Mouse (Mus musculus) cortical plate, adult 2 months (tissue): ENCODE measurements around the gene Dapk3. TPM values are rescaled to one million over a fixed set of nuclear protein-coding genes. Genes with fewer than 3 reads are reported as not detected.
A peak's percentile ranks its signal among the peaks of the same experiment; 100 is the strongest.

Experiments used
- H3K27ac ChIP-seq: fragments of 200-500 bp; 2 replicates; pipeline ENCODE4 v1.5.1; 2012; ENCODE audit warnings: low read length, control low read depth, inconsistent platforms; ENCODE audit not compliant: insufficient read depth
- H3K4me1 ChIP-seq: fragments of 200-500 bp; 2 replicates; pipeline ENCODE4 v1.6.1; 2011; ENCODE audit warnings: low read length; ENCODE audit not compliant: control insufficient read depth, insufficient read depth
- H3K4me3 ChIP-seq: fragments of 200-500 bp; 2 replicates; pipeline ENCODE4 v1.5.1; 2011; ENCODE audit warnings: mild to moderate bottlenecking, low read length, control low read depth; ENCODE audit not compliant: insufficient read depth
- CTCF ChIP-seq: fragments of 200-500 bp; IDR thresholded peaks from 2 replicates; pipeline ENCODE4 v1.5.1; 2011; ENCODE audit warnings: mild to moderate bottlenecking, control low read depth, low read length; ENCODE audit not compliant: insufficient read depth; ENCODE audit errors: extremely low read depth
- POLR2A ChIP-seq: fragments of 200-500 bp; IDR thresholded peaks from 2 replicates; pipeline ENCODE4 v1.6.1; 2011; ENCODE audit warnings: mild to moderate bottlenecking, low read length, control low read depth; ENCODE audit not compliant: insufficient read depth; ENCODE audit errors: extremely low read depth
- polyA plus RNA-seq: library from polyadenylated mRNA; depleted of rRNA; stranded (reverse); fragments of >200 nt; gene quantifications from 2 replicates; pipeline ENCODE4 v1.2.3, GENCODE M21; 2012; rRNA removed

The Dapk3 gene
- polyA plus RNA-seq: 71.2 and 77.1 TPM in 2 replicates

GRCm38 (mm10) chr10:81182336-81183333 lies at the start of gene Dapk3:
TSS of gene Dapk3 (plus strand) at chr10:81183005.
- TF ChIP-seq POLR2A (peak; percentile 88), CTCF (no peak)
- Histone ChIP-seq H3K4me3 (peak within 1 kb of the TSS; percentile 45), H3K27ac (peak within 1 kb of the TSS; percentile 33; the same call in 1 of the 2 replicates), H3K4me1 (peaks cover 3% of the 10 kb centered on the region)

- H3K4me3 ChIP-seq: no peak overlapping the region
- peaks cover 4% of the 10 kb centered on the region for H3K4me1 ChIP-seq
- H3K27ac ChIP-seq: no peak overlapping the region
- TF ChIP-seq POLR2A: no peak
Measured at GRCm38 (mm10) chr10:81134181-81134587, 48.6 kb upstream of the Dapk3 start.

- H3K4me3 ChIP-seq: peak within 1 kb of the TSS; percentile 97
- TF ChIP-seq CTCF: no peak
- TF ChIP-seq POLR2A: no peak
- peak within 1 kb of the TSS; percentile 95 for H3K27ac ChIP-seq
- H3K4me1 ChIP-seq: peaks cover 6% of the 10 kb centered on the region
Measured at GRCm38 (mm10) chr10:81134966-81135681, 47.7 kb upstream of the Dapk3 start, which contains the start of gene Zbtb7a. TSS of gene Zbtb7a (plus strand) at chr10:81135220.

- peaks cover 6% of the 10 kb centered on the region for H3K4me1 ChIP-seq
- peak overlapping the region; percentile 97 for H3K4me3 ChIP-seq
- TF ChIP-seq POLR2A: peak; percentile 43; the same call in 1 of the 2 replicates
- no peak for TF ChIP-seq CTCF
- H3K27ac ChIP-seq: peak overlapping the region; percentile 98
Measured at GRCm38 (mm10) chr10:81135831-81136705, 46.7 kb upstream of the Dapk3 start.

- TF ChIP-seq POLR2A: no peak
- TF ChIP-seq CTCF: no peak
- Histone ChIP-seq H3K4me1 (peaks cover 6% of the 10 kb centered on the region), H3K27ac (peak overlapping the region; percentile 98), H3K4me3 (peak overlapping the region; percentile 97)
Measured at GRCm38 (mm10) chr10:81136706-81137231, 46.0 kb upstream of the Dapk3 start.

GRCm38 (mm10) chr10:81137252-81138130 lies 45.3 kb upstream of the Dapk3 start:
- peak; percentile 21; the same call in 1 of the 2 replicates for TF ChIP-seq POLR2A
- no peak for TF ChIP-seq CTCF
- Histone ChIP-seq H3K27ac (peak overlapping the region; percentile 93), H3K4me1 (peaks cover 6% of the 10 kb centered on the region), H3K4me3 (peak overlapping the region; percentile 97)

GRCm38 (mm10) chr10:81138131-81138782 lies 44.5 kb upstream of the Dapk3 start:
- Histone ChIP-seq H3K4me3 (peak overlapping the region; percentile 93), H3K4me1 (peaks cover 7% of the 10 kb centered on the region), H3K27ac (peak overlapping the region; percentile 93)
- TF ChIP-seq POLR2A (no peak), CTCF (no peak)
